Mouse (Mus musculus) testis, adult 2 months (tissue): ENCODE data around the gene Dync2li1. TPM values are rescaled to one million over a fixed set of nuclear protein-coding genes. Genes with fewer than 3 reads are reported as not detected.

Experiments
- H3K27ac ChIP-seq: fragments of 200-500 bp; 2 replicates; pipeline ENCODE4 v1.5.1; 2012; ENCODE audit warnings: low read depth, low read length; ENCODE audit not compliant: control insufficient read depth, insufficient read depth
- H3K27me3 ChIP-seq: fragments of 200-500 bp; 2 replicates; pipeline ENCODE4 v1.6.1; 2012; ENCODE audit warnings: mild to moderate bottlenecking, low read length, moderate library complexity; ENCODE audit not compliant: control insufficient read depth, insufficient read depth
- H3K36me3 ChIP-seq: fragments of 200-500 bp; 2 replicates; pipeline ENCODE4 v1.6.1; 2012; ENCODE audit warnings: mild to moderate bottlenecking, low read length; ENCODE audit not compliant: control insufficient read depth, insufficient read depth
- H3K4me1 ChIP-seq: fragments of 200-500 bp; 2 replicates; pipeline ENCODE4 v1.6.1; 2012; ENCODE audit warnings: low read length; ENCODE audit not compliant: control insufficient read depth, insufficient read depth
- H3K4me3 ChIP-seq: fragments of 200-500 bp; 2 replicates; pipeline ENCODE4 v1.5.1; 2012; ENCODE audit warnings: low read depth, mild to moderate bottlenecking, low read length, moderate library complexity, mixed read lengths; ENCODE audit not compliant: control insufficient read depth
- CTCF ChIP-seq: fragments of 200-500 bp; IDR thresholded peaks from 2 replicates; pipeline ENCODE4 v1.5.1; 2012; ENCODE audit warnings: low read depth, mild to moderate bottlenecking, inconsistent platforms, low read length, moderate library complexity; ENCODE audit not compliant: control insufficient read depth, insufficient read depth, insufficient replicate concordance
- POLR2A ChIP-seq: fragments of 200-500 bp; IDR thresholded peaks from 2 replicates; pipeline ENCODE4 v1.6.1; 2012; ENCODE audit warnings: low read depth, mild to moderate bottlenecking, inconsistent platforms, low read length, moderate library complexity; ENCODE audit not compliant: control insufficient read depth
- polyA plus RNA-seq: library from polyadenylated mRNA; depleted of rRNA; stranded (reverse); fragments of >200 nt; gene quantifications from 2 replicates; pipeline ENCODE4 v1.2.3, GENCODE M21; 2012

Gene Dync2li1
- polyA plus RNA-seq, 1 experiment = 21.6 TPM

GRCm38 (mm10) chr17:84622028-84622427 lies 4.3 kb upstream of the Dync2li1 start:
- Histone ChIP-seq H3K27me3 (no peaks in the 10 kb centered on the region), H3K36me3 (no peaks in the 10 kb centered on the region), H3K4me3 (no peak overlapping the region), H3K27ac (no peak overlapping the region), H3K4me1 (peaks cover 4% of the 10 kb centered on the region)
- TF ChIP-seq CTCF (no peak; the same call in 1 of the 2 replicates), POLR2A (no peak)

- no peak for TF ChIP-seq CTCF
- no peak for TF ChIP-seq POLR2A
- H3K4me3 ChIP-seq = no peak overlapping the region
- H3K36me3 ChIP-seq = no peaks in the 10 kb centered on the region
- H3K27me3 ChIP-seq = no peaks in the 10 kb centered on the region
- no peak overlapping the region for H3K27ac ChIP-seq
- peaks cover 4% of the 10 kb centered on the region for H3K4me1 ChIP-seq
Observed at GRCm38 (mm10) chr17:84622873-84623272, 3.4 kb upstream of the Dync2li1 start.

GRCm38 (mm10) chr17:84626857-84627305 lies 585 bp downstream of the Dync2li1 start:
- H3K36me3 ChIP-seq = no peaks in the 10 kb centered on the region
- TF ChIP-seq CTCF (no peak), POLR2A (no peak)
- H3K27me3 ChIP-seq = no peaks in the 10 kb centered on the region
- peaks cover 4% of the 10 kb centered on the region for H3K4me1 ChIP-seq
- H3K27ac ChIP-seq = peak overlapping the region; percentile 28; the same call in 1 of the 2 replicates
- H3K4me3 ChIP-seq = peak overlapping the region; percentile 78

GRCm38 (mm10) chr17:84627721-84628120 lies 1.4 kb downstream of the Dync2li1 start:
- Histone ChIP-seq H3K4me3 (peak overlapping the region; percentile 60), H3K27me3 (no peaks in the 10 kb centered on the region), H3K36me3 (no peaks in the 10 kb centered on the region), H3K27ac (no peak overlapping the region), H3K4me1 (peaks cover 4% of the 10 kb centered on the region)
- TF ChIP-seq CTCF (no peak), POLR2A (no peak)

- H3K27me3 ChIP-seq = no peaks in the 10 kb centered on the region
- H3K27ac ChIP-seq = no peak overlapping the region
- H3K4me1 ChIP-seq = peaks cover 4% of the 10 kb centered on the region
- TF ChIP-seq POLR2A = no peak
- TF ChIP-seq CTCF = no peak
- H3K4me3 ChIP-seq = no peak overlapping the region
- no peaks in the 10 kb centered on the region for H3K36me3 ChIP-seq
Observed at GRCm38 (mm10) chr17:84628611-84629010, 2.3 kb downstream of the Dync2li1 start.

- Histone ChIP-seq H3K4me1 (peaks cover 3% of the 10 kb centered on the region), H3K36me3 (no peaks in the 10 kb centered on the region), H3K27ac (no peak overlapping the region), H3K27me3 (no peaks in the 10 kb centered on the region), H3K4me3 (no peak overlapping the region)
- TF ChIP-seq CTCF (no peak), POLR2A (no peak)
Observed at GRCm38 (mm10) chr17:84631836-84632235, 5.5 kb downstream of the Dync2li1 start.

GRCm38 (mm10) chr17:84633443-84633842 lies 7.1 kb downstream of the Dync2li1 start:
- H3K36me3 ChIP-seq = no peaks in the 10 kb centered on the region
- TF ChIP-seq CTCF = no peak
- TF ChIP-seq POLR2A = no peak
- H3K4me1 ChIP-seq = no peaks in the 10 kb centered on the region
- no peak overlapping the region for H3K27ac ChIP-seq
- no peak overlapping the region for H3K4me3 ChIP-seq
- no peaks in the 10 kb centered on the region for H3K27me3 ChIP-seq

- no peaks in the 10 kb centered on the region for H3K36me3 ChIP-seq
- H3K4me3 ChIP-seq = no peak overlapping the region
- H3K27me3 ChIP-seq = no peaks in the 10 kb centered on the region
- TF ChIP-seq CTCF (no peak), POLR2A (no peak)
- H3K27ac ChIP-seq = no peak overlapping the region
- no peaks in the 10 kb centered on the region for H3K4me1 ChIP-seq
Observed at GRCm38 (mm10) chr17:84636328-84636727, 10.0 kb downstream of the Dync2li1 start.
